Mouse (Mus musculus) CD4-positive, CD25-positive, alpha-beta regulatory T cell, adult 2 months (primary cell): ENCODE results near the gene Olfr545.
"Not testable (repeated sequence)": the region's sequence is repeated elsewhere in the genome, so short reads cannot be mapped to it uniquely, and the experiment has no call there.

ENCODE experiments used
- DNase-seq: peaks from one replicate; pipeline ENCODE4 v3.0.0-alpha.2; 2012; ENCODE audit warnings: low read depth, low spot score

Gene Olfr545

DNA sequence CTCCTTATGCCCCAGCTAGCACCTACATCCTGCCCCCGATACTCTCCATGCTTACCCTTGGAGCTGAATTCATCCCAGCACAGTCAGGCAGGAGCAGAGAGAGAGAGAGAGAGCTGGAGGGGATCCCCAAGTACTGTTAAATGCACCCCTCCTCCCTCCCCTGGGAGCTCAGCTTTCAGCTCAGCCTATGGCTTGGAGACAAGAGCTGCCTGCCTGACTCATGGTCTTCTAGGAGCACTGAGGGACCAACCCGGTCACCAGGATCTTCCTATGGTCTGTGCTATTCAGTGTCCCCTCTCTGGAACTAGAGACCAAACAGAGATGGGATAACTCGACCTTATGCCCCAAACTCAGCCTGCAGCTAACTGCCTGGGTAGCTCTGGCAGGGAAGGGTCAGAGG, at the start of gene Olfr545:
Olfr545 (minus strand) TSS at position 101 of the 400 bp plus-strand sequence.
- no peak for DNase-seq

- DNase-seq: peak; percentile 38
Observed at GRCm38 (mm10) chr7:102541251-102541650, 41.9 kb upstream of the Olfr545 start.

DNA sequence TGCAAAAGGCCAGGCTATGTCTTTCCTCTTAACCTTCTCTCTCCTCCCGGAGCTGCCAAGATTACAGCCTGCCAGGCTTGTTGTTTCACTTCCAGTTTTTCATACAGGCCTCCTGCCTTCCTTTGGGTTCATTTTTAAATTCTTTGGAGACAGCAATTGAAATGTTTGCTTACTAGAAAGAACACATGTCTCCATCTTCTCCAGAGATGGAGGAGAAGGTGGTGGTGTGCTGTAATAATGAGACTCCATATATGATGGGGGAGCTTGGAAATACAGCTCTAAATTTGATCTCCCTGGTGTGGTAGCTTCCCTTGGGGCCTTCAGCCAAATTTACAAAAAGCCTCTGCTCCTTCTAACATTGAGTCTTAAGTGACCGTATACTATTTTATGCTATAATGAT, 41.2 kb upstream of the Olfr545 start, which contains the start of gene Olfr548-ps1:
Olfr548-ps1 (plus strand) TSS at position 301 of the 400 bp plus-strand sequence.
- no peak for DNase-seq

DNA sequence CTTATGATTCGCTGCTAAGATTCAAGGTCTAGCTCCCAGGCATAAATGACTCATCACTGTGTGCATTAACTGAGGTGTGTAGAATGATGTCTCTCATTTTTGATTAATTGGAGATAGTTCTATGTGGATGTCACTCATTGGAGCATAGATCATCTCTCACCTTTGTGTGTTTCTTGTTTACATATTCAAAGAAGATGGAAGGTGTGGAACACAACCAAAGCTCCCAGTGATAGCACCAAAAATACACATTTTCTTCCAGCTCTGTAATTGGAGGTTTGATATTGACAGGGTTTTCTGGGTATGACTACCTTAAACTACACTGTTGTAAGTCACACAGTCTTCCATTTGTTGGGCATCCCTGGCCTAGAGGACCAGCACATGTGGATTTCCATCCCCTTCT, 35.1 kb upstream of the Olfr545 start, which contains the start of gene Olfr547:
Olfr547 (plus strand) TSS at position 301 of the 400 bp plus-strand sequence.
- DNase-seq: no peak

DNA sequence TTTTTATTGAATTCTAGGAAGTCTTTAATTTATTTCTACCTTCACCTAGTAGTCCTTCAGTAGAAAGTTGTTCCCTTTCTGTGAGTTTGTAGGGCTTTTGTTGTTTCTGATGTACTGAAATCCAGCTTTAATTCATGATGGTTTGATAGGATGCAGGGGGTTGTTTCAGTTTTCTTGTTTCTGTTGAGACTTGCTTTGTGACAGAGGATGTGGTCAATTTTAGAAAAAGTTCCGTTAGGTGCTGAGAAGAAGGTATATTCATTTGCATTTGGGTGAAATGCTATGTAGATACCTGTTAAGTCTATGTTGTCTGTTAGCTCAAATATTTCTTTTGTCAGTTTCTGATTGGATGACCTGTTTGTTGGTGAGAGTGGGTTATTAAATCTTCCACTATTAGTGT, 29.7 kb upstream of the Olfr545 start:
- peak; percentile 51 for DNase-seq

DNA sequence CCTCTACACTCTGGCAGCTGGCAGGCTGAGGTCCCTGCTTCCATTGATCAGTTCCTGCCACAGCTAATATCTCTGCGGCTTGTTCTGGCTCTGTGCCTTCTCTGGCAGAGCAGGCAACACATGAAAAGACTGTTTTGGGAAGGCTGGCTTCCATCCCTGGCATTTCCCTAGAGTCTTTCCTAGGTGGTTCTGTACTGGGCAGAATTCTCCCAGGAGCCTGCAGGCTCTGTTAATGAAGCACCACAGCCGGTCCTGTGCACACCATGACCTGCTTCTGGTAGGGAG, 17.6 kb upstream of the Olfr545 start:
- no peak for DNase-seq

DNA sequence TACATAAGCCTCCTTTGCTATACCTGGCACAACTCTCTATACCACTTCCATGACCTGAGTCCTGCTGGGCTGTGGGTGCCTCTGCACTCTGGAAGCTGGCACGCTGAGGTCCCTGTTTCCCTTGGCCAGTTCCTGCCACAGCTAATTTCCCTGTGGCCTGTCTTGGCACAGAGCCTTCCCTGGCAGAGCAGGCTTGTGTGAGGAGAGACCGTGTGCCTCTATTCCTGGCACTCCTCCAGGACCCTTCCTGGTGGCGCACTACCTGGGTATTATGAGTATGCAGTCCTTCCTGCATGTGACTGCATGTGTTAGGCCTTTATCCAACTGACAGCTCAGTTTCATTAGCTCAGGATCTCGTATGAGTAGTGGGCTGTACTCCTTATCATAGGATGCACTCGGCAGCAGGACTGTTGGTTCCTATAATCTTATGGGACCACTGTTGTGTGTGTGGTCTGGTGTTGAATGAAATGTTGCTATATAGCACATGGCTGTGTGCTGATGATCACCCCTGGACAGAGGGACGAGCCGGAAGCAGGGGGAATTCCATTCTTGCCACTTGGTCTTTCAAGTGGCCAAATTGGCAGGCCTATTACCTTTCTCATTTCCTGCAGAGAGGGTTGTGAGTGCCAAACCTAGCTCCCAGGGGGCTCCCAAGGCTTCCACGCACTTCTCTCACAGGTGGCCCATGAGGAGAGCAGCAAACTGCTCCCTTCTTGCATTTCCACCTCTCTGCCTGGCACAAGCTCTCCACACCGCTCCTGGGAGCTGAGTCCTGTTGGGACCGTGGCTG, 17.1 kb upstream of the Olfr545 start:
- no peak for DNase-seq

GRCm38 (mm10) chr7:102514144-102514543, 14.8 kb upstream of the Olfr545 start:
- DNase-seq: no peak

DNA sequence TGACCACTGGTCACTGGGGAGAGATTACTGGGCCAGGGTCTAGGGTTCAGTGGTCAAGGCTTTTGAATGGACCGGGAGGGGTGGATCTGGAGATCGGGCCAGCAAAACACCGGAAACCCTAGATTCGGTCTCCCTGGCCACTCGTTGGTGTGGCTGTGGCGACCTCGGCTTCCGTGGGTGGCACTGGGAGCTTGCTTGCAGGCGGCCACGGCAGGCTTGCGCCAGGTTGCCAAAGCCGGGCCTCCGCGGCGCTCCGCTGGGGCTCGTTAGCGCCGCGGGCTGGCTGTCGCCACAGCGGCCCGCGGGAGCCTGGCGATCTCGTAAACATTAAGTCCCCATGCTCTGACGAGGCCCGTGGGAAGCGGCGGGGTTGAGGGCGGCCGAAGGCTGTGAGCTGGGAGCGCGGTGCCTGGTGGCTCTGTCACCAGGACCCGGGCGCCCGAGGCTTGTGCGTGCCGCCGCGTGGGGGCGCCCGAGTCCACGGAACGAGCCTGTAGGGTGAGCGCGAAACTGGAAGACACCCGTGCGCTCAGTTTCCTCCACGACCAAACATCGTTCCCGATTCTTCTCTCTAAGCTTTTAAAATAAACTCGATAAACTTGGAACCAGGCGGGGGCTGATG, 13.6 kb upstream of the Olfr545 start:
- peak; percentile 90 for DNase-seq

- DNase-seq: no peak
Observed at GRCm38 (mm10) chr7:102511927-102512326, 12.6 kb upstream of the Olfr545 start.

- no peak for DNase-seq
Observed at GRCm38 (mm10) chr7:102509726-102510125, 10.4 kb upstream of the Olfr545 start.

DNA sequence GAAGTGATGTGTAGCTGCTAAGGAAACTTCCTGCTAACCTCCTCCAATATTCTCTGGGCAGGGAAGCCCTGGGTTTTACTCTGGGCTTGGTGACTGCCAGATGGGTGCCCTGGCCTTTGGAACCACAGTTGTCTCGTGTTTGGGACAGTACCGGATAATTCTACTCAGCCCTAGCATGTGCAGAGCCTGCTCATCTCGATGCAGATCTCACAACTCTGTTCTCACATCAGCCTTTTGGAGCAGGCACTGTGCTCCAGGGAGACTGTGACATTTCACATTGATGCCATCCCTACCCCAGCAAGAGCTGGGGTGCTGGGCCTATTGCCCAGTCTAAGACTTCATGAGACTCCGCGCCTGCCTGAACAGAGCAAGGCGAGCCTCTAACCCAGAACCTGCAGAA, 9.3 kb upstream of the Olfr545 start:
- no peak for DNase-seq

DNA sequence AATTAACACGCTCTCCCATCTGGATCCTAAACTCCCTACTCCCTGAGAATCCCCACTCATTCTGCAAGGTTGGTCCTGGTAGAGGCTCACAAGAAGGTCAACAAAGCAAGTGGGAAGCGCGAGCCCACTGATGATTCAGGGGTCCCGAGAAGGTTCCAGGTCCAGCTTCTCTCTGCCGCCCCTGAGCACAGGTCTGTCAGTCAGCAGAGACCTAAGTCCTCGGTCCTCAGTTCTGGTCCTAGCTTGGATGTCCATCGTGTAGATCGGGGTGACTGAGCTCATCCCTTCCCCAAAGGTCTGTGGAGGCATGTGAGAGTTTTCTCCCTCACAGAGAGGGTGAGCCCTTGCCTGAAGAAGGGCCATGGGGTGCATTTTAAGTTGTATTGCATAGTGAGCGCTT, 8.7 kb upstream of the Olfr545 start:
- no peak for DNase-seq

- peak; percentile 85 for DNase-seq
Observed at GRCm38 (mm10) chr7:102506848-102507247, 7.5 kb upstream of the Olfr545 start.

DNA sequence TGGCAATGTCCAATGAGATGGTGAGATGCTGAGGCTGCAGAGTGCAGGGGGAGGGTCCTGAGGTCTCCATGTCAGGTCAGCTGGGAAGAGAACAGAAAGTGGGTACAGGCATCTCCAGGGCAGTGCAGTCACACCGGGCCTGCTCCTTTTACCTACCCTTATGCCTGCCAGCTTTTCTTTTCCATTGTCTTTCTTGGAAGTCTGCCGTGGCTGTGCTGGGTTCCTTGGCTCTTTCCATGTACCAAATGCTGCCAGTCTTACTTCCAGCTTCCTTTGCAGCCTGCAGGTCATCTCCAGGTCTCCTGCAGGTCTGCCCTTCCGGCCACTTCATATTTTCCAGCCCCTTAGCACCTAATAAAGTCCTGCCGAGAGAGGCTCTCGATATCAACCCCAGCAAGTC, 2.6 kb upstream of the Olfr545 start:
- no peak for DNase-seq

DNA sequence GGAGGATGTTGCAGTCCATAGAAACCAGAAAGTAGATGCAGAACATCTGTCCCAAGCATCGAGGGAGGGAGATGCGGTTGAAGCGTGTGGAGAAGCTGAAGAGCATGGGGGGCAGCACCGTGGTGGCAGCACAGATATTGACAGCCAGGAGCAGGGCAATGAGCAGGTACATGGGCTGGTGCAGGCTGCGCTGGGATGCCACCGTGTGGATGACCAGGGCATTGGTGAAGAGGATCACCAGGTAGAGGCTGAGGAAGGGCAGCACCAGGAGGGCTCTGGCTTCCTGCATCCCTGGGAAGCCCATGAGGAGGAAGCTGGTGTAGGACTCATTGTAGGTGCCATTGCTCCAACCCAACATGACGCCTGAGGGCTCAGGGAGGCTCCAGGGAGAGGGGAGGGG, 5.0 kb downstream of the Olfr545 start:
- DNase-seq: not testable (repeated sequence)

DNA sequence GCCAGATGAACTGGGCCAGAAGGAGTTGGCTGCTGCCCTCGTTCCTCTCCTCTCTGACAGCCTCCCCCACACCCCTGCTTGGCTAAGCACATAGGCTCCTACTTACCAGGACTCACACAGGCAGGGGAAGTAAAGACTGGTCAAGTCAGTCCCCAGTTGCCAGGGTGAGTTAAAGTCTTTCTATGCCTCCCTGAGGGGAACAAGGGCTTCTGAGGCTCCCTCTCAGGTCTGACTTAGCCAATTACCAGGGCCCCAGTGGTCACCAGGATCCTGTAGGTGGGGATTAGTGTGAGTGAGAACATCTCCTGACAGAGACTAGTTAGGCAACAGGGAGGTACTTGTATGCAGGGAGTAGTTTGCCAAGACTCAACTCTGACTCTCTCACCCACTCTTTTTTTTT, 11.2 kb downstream of the Olfr545 start, which contains the start of gene Olfr544:
Olfr544 (minus strand) TSS at position 153 of the 400 bp plus-strand sequence.
- no peak for DNase-seq

GRCm38 (mm10) chr7:102486105-102486504, 13.3 kb downstream of the Olfr545 start:
- DNase-seq: no peak

DNA sequence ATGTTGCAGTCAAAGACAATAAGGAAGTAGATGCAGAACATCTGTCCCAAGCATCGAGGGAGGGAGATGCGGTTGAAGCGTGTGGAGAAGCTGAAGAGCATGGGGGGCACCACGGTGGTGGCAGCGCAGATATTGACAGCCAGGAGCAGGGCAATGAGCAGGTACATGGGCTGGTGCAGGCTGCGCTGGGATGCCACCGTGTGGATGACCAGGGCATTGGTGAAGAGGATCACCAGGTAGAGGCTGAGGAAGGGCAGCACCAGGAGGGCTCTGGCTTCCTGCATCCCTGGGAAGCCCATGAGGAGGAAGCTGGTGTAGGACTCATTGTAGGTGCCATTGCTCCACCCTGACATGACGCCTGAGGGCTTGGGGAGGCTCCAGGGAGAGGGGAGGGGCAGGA, 14.6 kb downstream of the Olfr545 start:
- not testable (repeated sequence) for DNase-seq

GRCm38 (mm10) chr7:102483665-102484064, 15.7 kb downstream of the Olfr545 start:
- no peak for DNase-seq

GRCm38 (mm10) chr7:102481579-102481978, 17.8 kb downstream of the Olfr545 start, which contains the start of gene Olfr543:
TSS of gene Olfr543 (minus strand) at chr7:102481679.
- DNase-seq: no peak

DNA sequence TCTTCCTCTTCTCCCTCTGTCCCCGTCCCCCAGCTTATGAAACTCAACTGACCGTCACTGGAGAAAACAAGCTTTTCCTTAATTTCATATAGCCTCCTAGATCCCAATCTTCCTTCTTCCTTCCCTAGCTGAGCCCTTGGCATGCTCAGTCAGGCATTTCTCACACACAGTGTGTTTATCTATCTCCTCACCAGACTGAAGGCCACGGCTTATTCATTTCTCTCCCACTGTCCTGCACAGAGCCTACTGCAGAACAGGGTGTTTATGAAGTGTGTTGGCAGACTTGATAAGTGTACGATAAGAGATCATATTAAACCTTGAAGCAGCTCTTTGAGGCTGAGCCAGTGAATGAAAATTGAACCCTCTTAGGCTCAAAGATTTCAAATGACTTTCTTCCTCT, 18.6 kb downstream of the Olfr545 start:
- no peak for DNase-seq
